Mouse (Mus musculus) hindbrain, postnatal 0 days (tissue): ENCODE results near the gene Xpnpep2. TPM values are rescaled to one million over a fixed set of nuclear protein-coding genes. Genes with fewer than 3 reads are reported as not detected.

Experiments
- ATAC-seq: fragments of 200-750 bp; cut with Nextera tagmentation; 2 replicates; pipeline ENCODE4 v1.8.0; 2017; ENCODE audit warnings: mild to moderate bottlenecking, moderate TSS enrichment, moderate library complexity
- DNase-seq: peaks from one replicate; pipeline ENCODE4 v3.0.0-alpha.2; 2015; ENCODE audit warnings: low spot score
- H3K27ac ChIP-seq: fragments of 300-500 bp; sonication (generic); 2 replicates; pipeline ENCODE4 v1.5.1; 2014; ENCODE audit warnings: mild to moderate bottlenecking
- H3K27me3 ChIP-seq: fragments of 300-500 bp; sonication (generic); 2 replicates; pipeline ENCODE4 v1.6.1; 2014; ENCODE audit warnings: low read length, mixed read lengths; ENCODE audit not compliant: insufficient read depth
- H3K36me3 ChIP-seq: fragments of 300-500 bp; sonication (generic); 2 replicates; pipeline ENCODE4 v1.6.1; 2014; ENCODE audit warnings: low read length, mixed read lengths; ENCODE audit not compliant: insufficient read depth
- H3K4me1 ChIP-seq: fragments of 300-500 bp; sonication (generic); 2 replicates; pipeline ENCODE4 v1.6.1; 2014; ENCODE audit warnings: antibody characterized with exemption, low read length, mixed read lengths; ENCODE audit not compliant: insufficient read depth
- H3K4me2 ChIP-seq: fragments of 300-500 bp; sonication (generic); 2 replicates; pipeline ENCODE4 v1.6.1; 2014; ENCODE audit warnings: low read depth, mild to moderate bottlenecking, low read length, moderate library complexity, mixed read lengths
- H3K4me3 ChIP-seq: fragments of 300-500 bp; sonication (generic); 2 replicates; pipeline ENCODE4 v1.5.1; 2014; ENCODE audit warnings: low read length
- H3K9ac ChIP-seq: fragments of 300-500 bp; sonication (generic); replicated peaks from 2 replicates; pipeline ENCODE4 v1.6.1; 2014; ENCODE audit warnings: mild to moderate bottlenecking, low read length, moderate library complexity, mixed read lengths
- H3K9me3 ChIP-seq: fragments of 300-500 bp; sonication (generic); 2 replicates; pipeline ENCODE4 v1.6.1; 2016; ENCODE audit warnings: low read length, mixed read lengths
- CTCF ChIP-seq: IDR thresholded peaks from 2 replicates; pipeline ENCODE4 v1.5.1; 2016; ENCODE audit warnings: antibody characterized with exemption, control low read depth, low read depth
- WGBS: fragments of 180-500 bp; shearing (Covaris S2); extraction: QIAGEN DNeasy Blood & Tissue Kit; methylation state at CpG from one replicate; pipeline ENCODE4 v1.1.7; 2014; 5-methylcytosine and 5-hydroxymethylcytosine counted together
- polyA plus RNA-seq: library from polyadenylated mRNA; unstranded; fragments of >200 nt; fragmentation: Nextera tagmentation; extraction: Ambion mirVana; gene quantifications from 2 replicates; pipeline ENCODE4 v1.2.1, GENCODE M21; 2015
- total RNA-seq: library from RNA; depleted of rRNA; stranded (reverse); fragments of >200 nt; gene quantifications from 2 replicates; pipeline ENCODE4 v1.2.3, GENCODE M21; 2014

Gene Xpnpep2
- total and polyA plus RNA-seq, 2 experiments from 2014 or later: 0.51 to 6.8 TPM

- Histone ChIP-seq H3K27me3 (no peaks in the 10 kb centered on the region), H3K4me2 (no peak overlapping the region), H3K4me1 (no peaks in the 10 kb centered on the region), H3K9me3 (no peaks in the 10 kb centered on the region), H3K9ac (no peak overlapping the region), H3K4me3 (no peak overlapping the region), H3K36me3 (no peaks in the 10 kb centered on the region), H3K27ac (no peak overlapping the region)
- TF ChIP-seq CTCF: no peak
- no peak for ATAC-seq
- WGBS: 82% methylated on average over 3 of the region's 3 CpGs
- no peak for DNase-seq
Measured at GRCm38 (mm10) chrX:48074691-48075090, 33.8 kb upstream of the Xpnpep2 start.

GRCm38 (mm10) chrX:48076806-48077425, 31.6 kb upstream of the Xpnpep2 start:
- H3K9ac ChIP-seq: no peak overlapping the region
- WGBS: 73% methylated on average over 4 of the region's 4 CpGs
- no peaks in the 10 kb centered on the region for H3K36me3 ChIP-seq
- no peaks in the 10 kb centered on the region for H3K27me3 ChIP-seq
- no peaks in the 10 kb centered on the region for H3K4me1 ChIP-seq
- TF ChIP-seq CTCF: no peak
- no peaks in the 10 kb centered on the region for H3K9me3 ChIP-seq
- DNase-seq: peak; percentile 30
- no peak overlapping the region for H3K4me2 ChIP-seq
- no peak overlapping the region for H3K4me3 ChIP-seq
- ATAC-seq: no peak
- no peak overlapping the region for H3K27ac ChIP-seq

DNA sequence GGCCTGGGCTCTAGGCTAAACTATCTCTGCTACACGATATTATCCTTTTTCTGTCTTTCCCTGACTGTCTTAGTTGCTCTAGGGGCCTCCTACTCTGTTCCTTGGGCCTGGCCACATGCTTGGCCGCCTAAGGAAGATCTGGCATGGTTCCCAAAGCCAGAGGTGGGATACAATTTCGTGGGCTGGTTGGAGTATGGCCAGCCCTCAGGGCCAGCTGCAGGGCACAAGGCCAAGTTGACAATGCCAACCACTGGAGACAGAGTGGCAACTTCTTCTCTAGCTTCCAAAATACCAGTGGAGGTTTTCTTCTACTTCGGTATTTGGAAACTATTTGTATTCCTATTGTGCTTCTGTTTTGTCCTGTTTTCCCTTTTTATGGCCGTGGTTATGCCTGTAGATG, 26.2 kb upstream of the Xpnpep2 start:
- no peaks in the 10 kb centered on the region for H3K9me3 ChIP-seq
- H3K27me3 ChIP-seq: no peaks in the 10 kb centered on the region
- H3K36me3 ChIP-seq: no peaks in the 10 kb centered on the region
- no peak overlapping the region for H3K27ac ChIP-seq
- ATAC-seq (no peak), DNase-seq (no peak)
- no peaks in the 10 kb centered on the region for H3K4me1 ChIP-seq
- no peak overlapping the region for H3K9ac ChIP-seq
- no peak overlapping the region for H3K4me3 ChIP-seq
- TF ChIP-seq CTCF: no peak
- no peak overlapping the region for H3K4me2 ChIP-seq
- WGBS: 50% methylated on average over 5 of the region's 5 CpGs

DNA sequence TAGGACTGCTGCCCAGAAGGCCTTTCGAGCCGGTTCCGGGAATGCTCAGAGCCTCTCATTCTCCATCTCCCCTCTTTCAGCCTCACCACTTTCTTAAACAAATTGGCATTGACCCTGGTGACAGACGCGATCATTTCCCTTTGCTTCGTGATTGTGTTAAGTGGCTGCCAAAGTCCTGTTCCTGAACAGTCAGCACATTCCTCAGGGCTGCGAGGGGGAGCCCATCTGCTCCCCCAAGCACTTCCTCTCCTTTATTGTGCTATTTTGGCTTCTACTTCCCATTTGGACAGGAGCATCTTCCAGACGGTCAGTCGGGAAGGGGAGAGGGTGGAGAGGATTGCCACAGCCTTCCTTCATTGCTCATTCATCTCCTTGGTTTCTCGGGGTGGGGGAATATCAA, 16.4 kb upstream of the Xpnpep2 start:
- no peak for TF ChIP-seq CTCF
- Histone ChIP-seq H3K4me2 (no peak overlapping the region), H3K4me3 (no peak overlapping the region), H3K27me3 (no peaks in the 10 kb centered on the region), H3K4me1 (no peaks in the 10 kb centered on the region), H3K27ac (no peak overlapping the region), H3K9ac (no peak overlapping the region), H3K36me3 (no peaks in the 10 kb centered on the region), H3K9me3 (no peaks in the 10 kb centered on the region)
- no peak for ATAC-seq
- WGBS: 54% methylated on average over 10 of the region's 10 CpGs
- no peak for DNase-seq

DNA sequence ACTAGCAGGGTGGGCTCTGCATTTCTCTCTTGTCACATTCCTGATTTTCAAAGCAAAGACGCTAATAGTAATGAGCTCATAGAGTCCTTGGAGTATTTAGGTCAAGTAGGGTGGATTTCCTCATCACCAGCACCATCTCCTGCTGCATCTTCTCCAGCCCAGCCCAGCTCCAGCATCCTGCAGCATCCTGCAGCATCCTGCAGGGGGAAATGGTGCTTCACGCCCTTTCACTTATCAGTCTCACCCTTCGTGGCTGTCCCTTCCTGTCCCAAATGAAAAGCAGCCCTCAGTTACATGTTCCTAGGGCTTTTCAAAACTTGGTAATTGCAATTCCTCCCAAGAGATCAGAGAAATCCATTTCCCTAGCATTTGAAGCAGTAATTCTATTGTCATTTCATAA, 15.0 kb upstream of the Xpnpep2 start:
- Histone ChIP-seq H3K9ac (no peak overlapping the region), H3K27me3 (no peaks in the 10 kb centered on the region), H3K9me3 (no peaks in the 10 kb centered on the region), H3K4me1 (no peaks in the 10 kb centered on the region), H3K4me3 (no peak overlapping the region), H3K36me3 (no peaks in the 10 kb centered on the region), H3K27ac (no peak overlapping the region), H3K4me2 (no peak overlapping the region)
- peak; percentile 44 for TF ChIP-seq CTCF
- DNase-seq (no peak), ATAC-seq (no peak)
- WGBS: 47% methylated on average over 3 of the region's 3 CpGs

GRCm38 (mm10) chrX:48094658-48095057, 13.9 kb upstream of the Xpnpep2 start:
- 78% methylated on average over 4 of the region's 4 CpGs for WGBS
- ATAC-seq (no peak), DNase-seq (peak; percentile 15)
- Histone ChIP-seq H3K4me1 (no peaks in the 10 kb centered on the region), H3K4me3 (no peak overlapping the region), H3K4me2 (no peak overlapping the region), H3K27me3 (no peaks in the 10 kb centered on the region), H3K9ac (no peak overlapping the region), H3K36me3 (no peaks in the 10 kb centered on the region), H3K9me3 (no peaks in the 10 kb centered on the region), H3K27ac (no peak overlapping the region)
- peak; percentile 47 for TF ChIP-seq CTCF

GRCm38 (mm10) chrX:48096580-48096979, 11.9 kb upstream of the Xpnpep2 start:
- Histone ChIP-seq H3K9me3 (no peaks in the 10 kb centered on the region), H3K4me2 (no peak overlapping the region), H3K4me1 (no peaks in the 10 kb centered on the region), H3K9ac (no peak overlapping the region), H3K27ac (no peak overlapping the region), H3K36me3 (no peaks in the 10 kb centered on the region), H3K27me3 (no peaks in the 10 kb centered on the region), H3K4me3 (no peak overlapping the region)
- no peak for TF ChIP-seq CTCF
- DNase-seq (no peak), ATAC-seq (no peak)
- 72% methylated on average over 8 of the region's 8 CpGs for WGBS
